Mouse (Mus musculus) kidney, postnatal 0 days (tissue): ENCODE measurements around the gene Fstl4. TPM values are rescaled to one million over a fixed set of nuclear protein-coding genes. Genes with fewer than 3 reads are reported as not detected.

Experiments used
- ATAC-seq: fragments of 200-750 bp; cut with Nextera tagmentation; replicated peaks from 2 replicates; pipeline ENCODE4 v1.8.0; 2017; ENCODE audit warnings: low read depth, moderate number of reproducible peaks, moderate TSS enrichment, moderate library complexity; ENCODE audit not compliant: low FRiP score
- DNase-seq: peaks from one replicate; pipeline ENCODE4 v3.0.0-alpha.2; 2016; ENCODE audit warnings: low spot score
- H3K27ac ChIP-seq: fragments of 300-500 bp; sonication (generic); 2 replicates; pipeline ENCODE4 v1.5.1; 2014; ENCODE audit warnings: mild to moderate bottlenecking
- H3K27me3 ChIP-seq: fragments of 300-500 bp; sonication (generic); 2 replicates; pipeline ENCODE4 v1.6.1; 2014; ENCODE audit warnings: low read length, mixed read lengths; ENCODE audit not compliant: insufficient read depth
- H3K36me3 ChIP-seq: fragments of 300-500 bp; sonication (generic); 2 replicates; pipeline ENCODE4 v1.6.1; 2014; ENCODE audit warnings: low read length, mixed read lengths; ENCODE audit not compliant: insufficient read depth
- H3K4me1 ChIP-seq: fragments of 300-500 bp; sonication (generic); replicated peaks from 2 replicates; pipeline ENCODE4 v1.6.1; 2014; ENCODE audit warnings: antibody characterized with exemption, low read length, mixed read lengths; ENCODE audit not compliant: insufficient read depth
- H3K4me2 ChIP-seq: fragments of 300-500 bp; sonication (generic); 2 replicates; pipeline ENCODE4 v1.6.1; 2014; ENCODE audit warnings: mild to moderate bottlenecking, low read length, moderate library complexity, mixed read lengths
- H3K4me3 ChIP-seq: fragments of 300-500 bp; sonication (generic); replicated peaks from 2 replicates; pipeline ENCODE4 v1.5.1; 2014; ENCODE audit warnings: low read depth, low read length
- H3K9ac ChIP-seq: fragments of 300-500 bp; sonication (generic); 2 replicates; pipeline ENCODE4 v1.6.1; 2014; ENCODE audit warnings: low read depth, low read length
- H3K9me3 ChIP-seq: fragments of 300-500 bp; sonication (generic); replicated peaks from 2 replicates; pipeline ENCODE4 v1.6.1; 2016; ENCODE audit warnings: low read length, inconsistent platforms, mixed read lengths
- CTCF ChIP-seq: IDR thresholded peaks from 2 replicates; pipeline ENCODE4 v1.5.1; 2016; ENCODE audit warnings: antibody characterized with exemption, low read depth, mild to moderate bottlenecking, moderate library complexity
- WGBS: fragments of 180-500 bp; shearing (Covaris S2); extraction: QIAGEN DNeasy Blood & Tissue Kit; methylation state at CpG from one replicate; pipeline ENCODE4 v1.1.7; 2014; 5-methylcytosine and 5-hydroxymethylcytosine counted together
- polyA plus RNA-seq: library from polyadenylated mRNA; unstranded; fragments of >200 nt; fragmentation: Nextera tagmentation; extraction: Ambion mirVana; gene quantifications from 2 replicates; pipeline ENCODE4 v1.2.1, GENCODE M21; 2015

The Fstl4 gene
- polyA plus RNA-seq, 1 experiment from 2014 or later = 0.47 TPM

GRCm38 (mm10) chr11:53162385-53162784, 398.0 kb downstream of the Fstl4 start:
- Histone ChIP-seq H3K27me3 (no peaks in the 10 kb centered on the region), H3K4me2 (no peak overlapping the region), H3K27ac (no peak overlapping the region), H3K4me3 (no peak overlapping the region), H3K4me1 (no peaks in the 10 kb centered on the region), H3K9ac (no peak overlapping the region), H3K9me3 (no peaks in the 10 kb centered on the region), H3K36me3 (no peaks in the 10 kb centered on the region)
- ATAC-seq (no peak), DNase-seq (no peak)
- no peak for TF ChIP-seq CTCF
- WGBS = 73% methylated on average over 6 of the region's 6 CpGs

DNA sequence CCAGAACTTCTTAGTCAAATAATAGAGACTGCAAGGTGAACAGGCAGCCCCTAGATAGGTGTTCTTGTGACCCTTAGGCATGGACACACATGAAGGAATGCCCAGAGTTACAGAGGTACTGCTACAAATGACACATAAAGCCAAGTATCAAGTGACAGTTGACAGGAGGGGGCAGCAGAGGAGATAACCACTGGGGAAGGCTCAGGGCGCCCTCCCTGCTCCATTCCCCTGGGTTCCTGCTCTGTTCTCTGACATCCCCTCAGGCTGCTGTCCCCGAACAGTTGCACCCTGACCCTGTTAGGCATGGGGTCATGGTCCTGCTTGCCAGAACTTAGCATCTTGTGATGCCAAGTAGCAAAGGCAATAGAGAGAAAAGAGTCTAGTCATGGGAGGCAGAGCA, 402.0 kb downstream of the Fstl4 start:
- no peak for TF ChIP-seq CTCF
- Histone ChIP-seq H3K27me3 (no peaks in the 10 kb centered on the region), H3K36me3 (no peaks in the 10 kb centered on the region), H3K4me2 (no peak overlapping the region), H3K9me3 (no peaks in the 10 kb centered on the region), H3K9ac (no peak overlapping the region), H3K27ac (no peak overlapping the region), H3K4me3 (no peak overlapping the region), H3K4me1 (no peaks in the 10 kb centered on the region)
- ATAC-seq (no peak), DNase-seq (no peak)
- 44% methylated on average over 2 of the region's 2 CpGs for WGBS

DNA sequence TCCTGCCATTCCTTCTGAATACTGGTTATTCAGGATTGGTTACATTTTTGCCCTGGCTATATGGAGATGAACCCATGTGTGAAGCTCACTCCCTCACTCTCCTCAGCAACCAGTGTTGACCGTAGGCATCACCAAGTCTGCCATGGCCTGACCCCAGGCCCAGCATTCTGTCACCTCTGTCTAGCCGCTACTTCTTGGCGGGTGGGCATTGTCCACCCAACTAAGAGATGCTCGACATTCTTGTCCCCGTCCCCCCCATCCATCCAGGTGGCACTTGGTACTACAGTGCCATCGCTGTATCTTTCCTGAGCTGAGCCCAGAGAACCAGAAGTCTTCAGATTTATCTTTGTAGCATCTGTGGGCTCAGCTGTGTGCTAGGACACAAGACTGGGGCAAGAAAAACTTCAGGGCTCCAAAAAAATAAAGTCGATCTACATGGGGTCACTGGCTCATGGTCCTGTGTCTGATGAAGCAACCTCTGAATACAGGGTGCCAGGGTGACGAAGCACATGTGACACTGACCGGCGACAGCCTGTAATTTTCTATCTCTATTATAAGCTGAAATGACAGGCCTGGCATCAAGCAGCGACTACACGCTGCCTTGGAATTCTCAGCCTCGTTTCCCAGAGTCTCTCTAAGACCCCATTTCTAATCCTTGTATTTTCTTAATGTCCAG, 417.9 kb downstream of the Fstl4 start:
- H3K9me3 ChIP-seq = no peaks in the 10 kb centered on the region
- TF ChIP-seq CTCF = no peak
- H3K27ac ChIP-seq = no peak overlapping the region
- no peak for DNase-seq
- no peaks in the 10 kb centered on the region for H3K4me1 ChIP-seq
- no peak for ATAC-seq
- no peaks in the 10 kb centered on the region for H3K27me3 ChIP-seq
- no peak overlapping the region for H3K9ac ChIP-seq
- H3K36me3 ChIP-seq = no peaks in the 10 kb centered on the region
- H3K4me2 ChIP-seq = no peak overlapping the region
- no peak overlapping the region for H3K4me3 ChIP-seq
- 80% methylated on average over 13 of the region's 13 CpGs for WGBS

GRCm38 (mm10) chr11:53182858-53183257, 418.4 kb downstream of the Fstl4 start:
- H3K4me1 ChIP-seq = no peaks in the 10 kb centered on the region
- H3K9ac ChIP-seq = no peak overlapping the region
- 42% methylated on average over 4 of the region's 4 CpGs for WGBS
- H3K4me2 ChIP-seq = no peak overlapping the region
- no peak for TF ChIP-seq CTCF
- peak; percentile 33 for DNase-seq
- ATAC-seq = no peak
- H3K27me3 ChIP-seq = no peaks in the 10 kb centered on the region
- H3K9me3 ChIP-seq = no peaks in the 10 kb centered on the region
- H3K27ac ChIP-seq = 0 out of 2 replicates have a peak overlapping the region, but pooled peaks have one; percentile 13
- no peak overlapping the region for H3K4me3 ChIP-seq
- H3K36me3 ChIP-seq = no peaks in the 10 kb centered on the region

DNA sequence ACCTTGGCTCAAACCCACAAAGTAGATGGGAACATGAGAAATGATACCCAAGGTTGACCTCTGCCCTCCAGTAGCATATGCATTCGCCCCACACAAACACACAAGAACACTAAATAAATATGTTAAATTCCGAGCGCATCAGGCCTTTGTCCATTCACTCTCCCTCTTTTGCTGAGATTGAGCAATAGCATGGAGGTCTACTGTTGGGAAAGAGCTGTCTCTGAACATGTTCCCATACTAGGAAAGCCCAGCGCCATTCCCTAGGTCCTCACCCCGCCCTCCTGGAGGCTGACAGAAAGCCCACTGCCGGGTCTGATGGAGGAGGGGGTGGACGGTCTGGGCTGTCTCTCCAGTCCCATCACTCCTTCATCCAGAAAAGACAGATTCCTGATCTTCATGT, 419.6 kb downstream of the Fstl4 start:
- H3K27ac ChIP-seq = no peak overlapping the region
- WGBS = 87% methylated on average over 7 of the region's 7 CpGs
- no peaks in the 10 kb centered on the region for H3K4me1 ChIP-seq
- H3K27me3 ChIP-seq = no peaks in the 10 kb centered on the region
- no peak overlapping the region for H3K4me2 ChIP-seq
- H3K9ac ChIP-seq = no peak overlapping the region
- ATAC-seq (no peak), DNase-seq (no peak)
- H3K4me3 ChIP-seq = no peak overlapping the region
- no peaks in the 10 kb centered on the region for H3K9me3 ChIP-seq
- no peaks in the 10 kb centered on the region for H3K36me3 ChIP-seq
- no peak for TF ChIP-seq CTCF

DNA sequence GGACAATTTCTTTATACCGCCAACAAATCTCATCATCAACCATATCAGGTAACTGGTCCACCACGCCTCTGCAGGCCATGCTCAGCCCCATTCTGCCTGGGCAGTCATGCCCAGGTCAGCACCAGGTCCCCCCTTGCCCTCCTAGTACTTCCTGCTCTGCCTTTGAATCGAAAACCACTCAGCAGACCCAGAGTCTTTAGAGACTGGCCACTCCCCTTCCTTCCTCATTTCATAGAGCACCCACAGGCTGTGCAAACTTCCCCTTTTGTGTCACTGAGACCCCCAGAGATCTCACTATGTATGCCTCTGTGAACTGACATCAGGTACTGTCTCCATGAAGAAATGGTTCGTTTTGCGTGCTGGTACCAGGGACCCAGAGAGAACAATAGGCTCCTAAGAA, 420.3 kb downstream of the Fstl4 start:
- no peak overlapping the region for H3K9ac ChIP-seq
- ATAC-seq = no peak
- no peaks in the 10 kb centered on the region for H3K27me3 ChIP-seq
- no peak for DNase-seq
- H3K9me3 ChIP-seq = no peaks in the 10 kb centered on the region
- no peak for TF ChIP-seq CTCF
- 70% methylated on average over 5 of the region's 5 CpGs for WGBS
- no peaks in the 10 kb centered on the region for H3K36me3 ChIP-seq
- no peak overlapping the region for H3K27ac ChIP-seq
- H3K4me1 ChIP-seq = no peaks in the 10 kb centered on the region
- H3K4me2 ChIP-seq = no peak overlapping the region
- no peak overlapping the region for H3K4me3 ChIP-seq
